Mouse (Mus musculus) right cerebral cortex, postnatal 25 days (tissue): ENCODE results near the gene Slc4a1ap.
"Not testable (repeated sequence)": the region's sequence is repeated elsewhere in the genome, so short reads cannot be mapped to it uniquely, and the experiment has no call there.

ENCODE experiments used
- DNase-seq: peaks from one replicate; pipeline ENCODE4 v3.0.0; 2022

Gene Slc4a1ap

DNA sequence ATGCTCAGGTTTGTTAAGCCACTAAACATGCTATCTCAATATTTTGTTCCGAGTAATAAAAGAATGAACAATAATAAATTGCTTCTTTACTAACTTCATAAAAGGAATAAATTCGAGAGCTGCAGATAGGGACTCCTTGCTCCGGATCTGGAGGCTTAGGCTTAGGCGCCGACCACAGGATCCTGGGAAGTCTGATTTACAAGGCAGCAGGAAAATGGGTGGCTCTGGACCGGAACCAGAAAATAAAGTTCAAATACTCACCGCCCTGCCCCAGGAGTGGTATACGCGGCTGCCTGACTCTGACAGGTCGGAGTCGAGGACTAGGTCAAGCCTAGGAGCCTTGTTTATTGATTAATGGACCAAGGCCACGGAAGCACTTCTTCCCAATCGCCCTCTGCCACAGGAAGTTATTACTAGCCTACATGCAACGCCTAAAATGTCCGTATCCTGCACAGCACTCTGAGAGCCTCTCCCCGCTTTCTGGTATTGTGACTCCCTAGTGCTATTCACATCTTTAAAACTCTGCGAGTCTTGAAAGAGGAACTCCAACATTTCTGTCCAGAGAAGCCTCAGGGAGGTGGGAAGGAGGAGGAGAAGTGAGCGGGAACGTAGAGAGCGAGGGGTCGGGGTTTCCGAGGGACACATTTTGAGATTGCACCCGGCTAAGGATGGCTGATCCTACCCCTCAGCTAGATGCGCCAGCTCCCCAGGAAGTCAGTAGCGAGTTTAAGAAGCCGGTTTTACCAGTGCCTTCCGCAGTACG lies at the start of gene Slc4a1ap:
Gene Slc4a1ap (plus strand): TSS at position 642 of the 763 bp plus-strand sequence.
- peak; percentile 77 for DNase-seq

- DNase-seq = no peak
Observed at GRCm38 (mm10) chr5:31480536-31480935, 46.3 kb upstream of the Slc4a1ap start.

DNA sequence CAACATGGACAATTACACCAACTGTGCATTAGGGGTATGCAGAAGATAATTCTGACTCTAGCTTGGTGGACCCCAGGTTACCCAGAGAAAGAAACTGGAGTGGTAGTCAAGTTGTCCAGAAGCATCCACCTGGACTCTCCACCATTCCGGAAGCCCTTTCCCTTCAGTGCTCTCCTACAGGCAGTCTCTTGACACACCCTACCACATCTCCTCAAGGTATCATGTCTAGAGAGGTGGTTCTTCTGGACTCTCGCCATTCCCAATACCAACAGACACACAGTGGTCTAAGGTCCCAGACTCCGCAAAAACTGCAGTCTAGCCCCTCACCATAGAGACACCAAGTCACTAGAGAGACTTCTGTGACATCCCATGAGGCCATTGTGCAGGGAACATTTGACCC lies 41.4 kb upstream of the Slc4a1ap start, which contains the start of gene 4930548H24Rik:
Gene 4930548H24Rik (plus strand): TSS at position 301 of the 400 bp plus-strand sequence.
- no peak for DNase-seq

DNA sequence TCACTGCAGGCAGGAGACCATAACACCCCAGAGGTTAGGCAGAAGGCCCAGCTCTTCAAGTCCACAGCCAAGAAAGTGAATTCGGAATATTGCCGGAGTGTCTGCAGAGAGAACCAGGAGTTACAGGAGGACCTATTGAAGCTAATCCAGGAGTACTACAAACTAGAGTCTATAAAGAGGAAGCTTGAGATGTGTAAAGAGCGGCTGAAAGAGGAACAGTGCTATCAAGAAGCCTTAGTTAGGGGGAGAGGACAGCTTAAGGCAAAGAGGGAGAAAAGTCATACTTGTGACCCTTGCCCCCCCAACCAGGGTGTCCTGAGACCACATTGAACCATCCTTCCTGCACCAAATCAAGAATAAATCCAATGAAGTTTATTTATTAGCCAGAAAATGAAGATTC lies 38.9 kb upstream of the Slc4a1ap start:
- DNase-seq = no peak

- DNase-seq = no peak
Observed at GRCm38 (mm10) chr5:31489116-31489769, 37.6 kb upstream of the Slc4a1ap start.

DNA sequence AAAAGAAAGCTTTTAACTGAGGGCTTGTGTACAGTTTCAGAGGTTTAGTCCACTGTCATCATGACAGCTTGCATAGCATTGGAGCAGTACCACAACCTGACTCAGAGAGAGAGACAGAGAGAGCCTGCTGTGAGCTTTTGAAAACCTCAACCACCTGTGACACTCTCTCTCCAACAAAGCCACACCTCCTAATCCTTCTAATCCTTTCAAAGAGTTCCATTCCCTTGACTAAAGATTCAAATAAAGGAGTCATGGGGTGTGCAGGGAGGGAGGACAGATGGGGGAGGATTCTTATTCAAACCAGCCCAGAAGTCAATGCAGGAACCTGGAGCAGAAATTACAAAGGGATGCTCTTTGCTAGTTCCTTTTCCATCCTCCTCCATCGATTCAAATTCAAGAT lies 34.8 kb upstream of the Slc4a1ap start:
- DNase-seq = no peak

GRCm38 (mm10) chr5:31494513-31495297 lies 32.1 kb upstream of the Slc4a1ap start, which contains the start of gene Gpn1:
TSS of gene Gpn1 (plus strand) at chr5:31494741.
- DNase-seq = peak; percentile 93

GRCm38 (mm10) chr5:31504843-31505242 lies 22.0 kb upstream of the Slc4a1ap start:
- DNase-seq = no peak

GRCm38 (mm10) chr5:31512481-31512880 lies 14.3 kb upstream of the Slc4a1ap start:
- DNase-seq = no peak

DNA sequence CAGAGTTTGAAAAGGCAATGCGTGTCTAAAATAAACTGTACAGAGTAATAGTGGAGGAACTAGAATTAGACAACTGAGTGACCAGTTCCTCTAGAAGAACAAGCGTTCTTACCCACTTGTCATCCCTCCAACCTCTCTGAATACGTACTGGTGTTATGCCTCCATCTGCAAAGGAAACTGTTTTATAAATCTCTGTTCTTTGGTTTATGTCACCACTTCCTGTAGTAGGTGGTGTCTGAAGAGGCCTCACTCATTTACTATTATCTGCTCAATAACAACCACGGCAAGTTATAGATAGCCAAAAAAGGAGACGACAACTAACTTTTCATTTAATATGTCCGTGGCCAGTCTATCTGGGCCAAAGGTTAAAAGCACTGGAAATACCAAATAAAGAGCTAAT lies 6.2 kb upstream of the Slc4a1ap start:
- no peak for DNase-seq

GRCm38 (mm10) chr5:31527117-31527680 lies 404 bp downstream of the Slc4a1ap start:
- no peak for DNase-seq

DNA sequence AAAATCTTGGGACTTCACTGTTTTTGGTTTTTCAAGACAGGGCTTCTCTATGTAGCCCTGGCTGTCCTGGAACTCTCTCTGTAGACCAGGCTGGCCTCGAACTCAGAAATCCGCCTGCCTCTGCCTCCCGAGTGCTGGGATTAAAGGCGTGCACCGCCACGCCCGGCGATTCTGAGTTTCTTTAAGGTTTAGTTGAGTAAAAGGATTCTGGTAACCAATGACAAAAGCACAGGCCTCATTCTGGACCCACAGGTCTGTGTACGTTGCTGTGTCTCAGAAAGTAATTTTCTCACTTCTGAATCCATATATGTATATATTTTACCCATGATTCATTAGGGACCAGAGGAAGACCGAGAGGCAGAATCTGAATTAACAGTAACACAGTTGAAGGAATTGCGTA lies 912 bp downstream of the Slc4a1ap start, which contains the start of gene Supt7l:
Gene Supt7l (minus strand): TSS at position 101 of the 400 bp plus-strand sequence.
- DNase-seq = not testable (repeated sequence)

GRCm38 (mm10) chr5:31528560-31528959 lies 1.8 kb downstream of the Slc4a1ap start:
- DNase-seq = no peak

DNA sequence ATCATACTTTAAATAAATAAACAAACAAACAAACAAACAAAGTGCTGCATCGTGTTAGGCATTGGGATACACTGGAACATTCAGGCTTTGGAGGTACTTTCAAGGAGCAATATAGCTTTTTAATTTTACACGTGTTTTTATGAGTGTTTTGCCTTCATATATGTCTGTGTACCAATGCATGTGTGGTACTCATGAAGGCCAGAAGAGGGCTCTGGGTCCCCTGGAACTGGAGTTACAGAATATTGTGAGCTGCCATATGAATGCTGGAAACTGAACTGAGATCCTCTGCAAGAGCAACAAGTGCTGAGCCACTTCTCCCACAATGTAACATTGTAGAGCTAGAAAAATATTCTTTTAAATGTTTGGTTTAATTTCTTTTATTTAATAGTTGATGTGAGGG lies 8.4 kb downstream of the Slc4a1ap start:
- no peak for DNase-seq

GRCm38 (mm10) chr5:31559401-31559800 lies 32.6 kb downstream of the Slc4a1ap start:
- no peak for DNase-seq

GRCm38 (mm10) chr5:31560352-31560751 lies 33.6 kb downstream of the Slc4a1ap start:
- DNase-seq = no peak

DNA sequence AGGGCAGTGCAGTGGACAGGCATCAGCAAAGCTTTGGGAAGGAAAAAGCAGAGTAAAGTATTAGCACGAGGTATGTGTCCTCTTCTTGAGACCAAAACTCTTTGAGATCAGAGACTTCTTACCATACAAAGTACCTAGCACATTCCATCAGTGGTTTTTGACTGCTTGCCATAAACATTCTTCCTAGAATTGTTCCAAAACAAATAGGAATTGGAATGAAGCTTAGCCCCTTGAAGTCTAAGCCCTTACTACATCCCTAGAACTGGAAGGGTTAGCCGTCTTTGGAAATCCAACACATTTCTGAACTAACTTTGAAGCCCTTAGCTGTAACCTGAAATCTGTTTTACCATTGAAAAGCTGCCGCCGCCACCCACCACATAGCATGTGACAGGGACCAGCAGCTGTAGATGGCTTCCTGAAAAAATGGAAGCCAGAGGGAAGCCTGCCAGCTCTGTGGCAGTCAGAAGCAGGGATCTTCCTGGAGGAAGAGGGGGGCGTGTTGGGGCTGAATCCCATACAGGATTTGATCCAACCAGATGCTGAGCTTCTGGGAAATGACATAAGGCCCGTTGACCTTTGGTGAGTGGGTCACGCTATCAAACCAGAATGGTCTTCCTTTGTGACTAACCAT lies 35.4 kb downstream of the Slc4a1ap start:
- DNase-seq = peak; percentile 63

DNA sequence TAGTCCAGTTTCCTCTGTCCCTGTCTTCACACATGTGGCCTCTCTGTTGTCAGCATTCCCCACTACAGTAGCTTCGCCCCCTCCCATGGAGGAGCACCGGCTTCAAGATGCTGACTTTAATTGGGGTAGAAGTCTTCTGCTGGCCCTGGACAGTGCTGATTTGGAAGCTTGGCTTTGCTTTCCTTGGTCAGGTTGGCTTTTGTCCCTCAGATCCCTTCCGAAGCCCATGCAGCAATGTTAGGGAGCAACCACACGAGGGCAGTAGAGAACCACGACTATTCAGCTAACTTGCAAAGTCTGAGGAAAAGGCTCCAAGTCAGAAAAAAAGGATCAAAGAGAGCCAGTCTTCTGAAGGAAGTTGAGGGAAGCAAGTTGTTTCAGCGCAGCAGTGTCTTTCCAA lies 36.7 kb downstream of the Slc4a1ap start:
- peak; percentile 63 for DNase-seq

DNA sequence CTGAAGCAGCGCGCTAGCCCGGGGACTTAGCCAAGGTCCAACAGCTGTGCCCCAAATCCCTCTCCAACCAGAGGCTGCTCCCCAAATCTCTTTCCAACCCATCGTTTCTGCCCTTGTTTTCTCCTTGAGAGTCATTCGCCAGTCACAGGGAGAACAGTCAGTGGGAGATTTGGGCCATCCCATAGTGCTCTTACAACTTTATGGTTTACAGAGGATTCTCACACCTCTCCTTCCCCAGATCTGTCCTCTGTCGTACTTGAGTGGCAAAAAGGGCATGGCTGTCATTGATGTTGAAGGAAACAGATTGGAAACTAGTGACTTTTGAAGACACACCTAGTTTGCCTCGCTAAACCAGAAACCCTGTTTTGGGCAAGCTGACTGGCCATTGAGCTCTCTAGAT lies 37.1 kb downstream of the Slc4a1ap start:
- no peak for DNase-seq

DNA sequence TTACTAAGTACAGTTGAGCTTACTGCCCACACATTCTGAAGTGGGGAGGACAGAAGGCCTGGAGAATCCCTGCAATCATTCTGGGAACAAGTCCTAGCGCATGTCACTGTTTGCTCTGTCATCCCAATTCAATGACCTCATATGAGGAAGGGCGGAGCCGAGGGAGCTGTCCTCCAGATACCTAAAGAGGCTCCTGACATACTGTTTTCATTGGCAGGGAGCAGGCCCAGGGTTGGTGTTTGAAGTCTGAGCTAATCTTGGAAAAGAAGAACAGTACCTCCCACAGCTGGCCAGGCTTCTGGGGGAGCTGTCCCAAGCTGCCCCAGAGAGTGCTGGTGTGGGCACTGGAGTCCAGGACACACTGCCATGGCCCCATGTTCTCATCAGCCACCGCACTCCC lies 38.2 kb downstream of the Slc4a1ap start:
- DNase-seq = no peak

DNA sequence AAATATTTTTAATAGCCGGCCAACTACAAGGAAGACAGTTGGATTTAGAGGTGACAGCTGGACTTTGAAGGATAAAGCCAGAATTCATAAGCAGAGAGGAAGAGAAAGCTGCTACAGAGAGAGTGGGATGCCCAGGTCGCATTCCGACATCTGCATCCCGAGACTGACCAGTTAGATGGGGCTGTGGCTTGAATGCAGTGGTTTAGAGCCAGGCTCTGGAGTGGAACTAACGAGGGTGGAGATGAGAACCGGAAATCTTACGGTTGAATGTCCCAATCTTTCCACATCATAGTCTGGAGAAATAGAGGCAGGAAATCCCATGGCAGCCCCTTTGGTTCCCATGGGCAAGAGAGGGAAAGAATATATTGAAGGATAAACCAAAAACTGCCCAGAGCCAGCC lies 39.2 kb downstream of the Slc4a1ap start:
- DNase-seq = no peak

GRCm38 (mm10) chr5:31566457-31566856 lies 39.7 kb downstream of the Slc4a1ap start:
- DNase-seq = no peak
